Mouse (Mus musculus) ZHBTc4 (cell line): ENCODE measurements at regions not wholly inside any gene's neighbourhood (a gene's known extent, or its start where the extent isn't known, plus 50 kb on each side); places are given as distances from the start of the nearest gene placed in this dataset.

Experiments used
- DNase-seq: peaks from one replicate; pipeline ENCODE4 v3.0.0-alpha.2; 2011; ENCODE audit warnings: low read depth, low spot score

DNA sequence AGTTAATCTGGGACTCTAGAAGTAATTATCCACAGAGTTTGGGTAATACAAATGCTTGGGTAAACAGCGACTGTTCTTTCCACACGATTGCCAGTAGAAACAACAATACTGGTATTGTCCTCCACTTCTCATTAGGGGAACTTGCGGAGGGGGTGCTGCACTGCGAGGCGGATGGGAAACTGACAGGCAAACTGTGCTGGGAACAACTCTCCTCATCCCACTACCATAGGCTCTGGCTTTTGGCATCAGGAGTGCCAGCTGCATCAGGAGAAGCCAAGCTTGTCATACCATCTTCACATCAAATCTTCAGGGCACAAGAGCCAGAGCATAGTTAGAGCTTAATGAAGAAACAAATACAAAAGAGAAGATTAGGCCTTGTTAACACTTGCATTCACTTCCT, 349.2 kb upstream of the Tmem161b start:
- DNase-seq, result no peak

DNA sequence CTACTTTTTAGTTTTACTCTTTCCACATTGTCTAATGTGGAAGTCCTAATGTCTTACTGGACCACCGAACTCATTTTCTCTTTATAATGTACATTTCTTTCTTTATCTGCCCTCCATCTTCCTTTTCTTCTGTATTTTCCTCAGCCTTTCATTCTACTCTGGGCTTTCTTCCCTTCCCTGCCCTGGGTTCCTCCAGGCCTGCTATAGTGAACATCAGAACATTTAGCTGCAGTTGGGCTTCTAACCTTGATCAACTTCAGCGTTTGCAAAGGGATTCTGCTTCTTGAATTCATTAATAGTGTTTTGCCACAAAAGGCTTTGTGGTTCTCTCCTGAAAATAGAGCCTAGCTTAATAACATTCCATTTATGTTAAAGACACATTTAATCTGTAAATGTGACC, 342.5 kb upstream of the Tmem161b start:
- no peak for DNase-seq

DNA sequence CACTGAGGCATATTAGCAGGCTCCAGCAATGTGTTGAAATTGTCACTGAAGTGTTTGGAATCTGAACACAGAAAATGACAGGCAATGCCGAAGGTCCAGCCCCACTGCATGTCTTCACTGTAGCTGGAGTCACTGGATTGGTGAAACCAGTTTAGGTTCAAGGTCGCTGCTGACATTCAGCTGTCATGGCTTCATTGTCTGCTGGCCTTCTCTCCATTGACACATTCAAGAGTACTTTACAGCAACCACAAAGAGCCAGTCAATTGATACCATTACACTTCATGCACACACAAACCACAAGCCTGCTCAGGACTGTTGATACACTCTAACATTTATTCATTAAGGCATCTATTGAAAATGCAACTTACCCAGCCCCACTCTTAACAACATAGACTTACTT, 341.8 kb upstream of the Tmem161b start:
- peak; percentile 40 for DNase-seq

DNA sequence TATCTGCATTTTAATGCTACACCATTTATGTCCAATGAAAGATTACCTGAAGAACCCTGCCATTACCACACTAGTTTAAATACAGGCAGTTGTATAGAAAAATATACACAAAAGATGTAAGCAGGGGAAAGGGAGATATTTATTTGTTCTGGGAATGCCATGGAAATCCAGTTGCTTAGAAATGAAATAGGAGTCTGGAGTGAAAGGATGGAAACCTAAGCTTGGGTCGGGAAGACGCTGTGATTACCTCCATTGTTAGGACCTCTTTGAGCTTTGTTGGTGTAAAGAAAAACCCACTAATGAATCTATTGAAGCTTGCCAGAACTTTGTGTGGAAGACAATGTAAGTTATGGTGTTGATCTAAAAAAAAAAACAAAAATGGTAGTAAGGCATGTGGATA, 341.3 kb upstream of the Tmem161b start:
- DNase-seq, result no peak

DNA sequence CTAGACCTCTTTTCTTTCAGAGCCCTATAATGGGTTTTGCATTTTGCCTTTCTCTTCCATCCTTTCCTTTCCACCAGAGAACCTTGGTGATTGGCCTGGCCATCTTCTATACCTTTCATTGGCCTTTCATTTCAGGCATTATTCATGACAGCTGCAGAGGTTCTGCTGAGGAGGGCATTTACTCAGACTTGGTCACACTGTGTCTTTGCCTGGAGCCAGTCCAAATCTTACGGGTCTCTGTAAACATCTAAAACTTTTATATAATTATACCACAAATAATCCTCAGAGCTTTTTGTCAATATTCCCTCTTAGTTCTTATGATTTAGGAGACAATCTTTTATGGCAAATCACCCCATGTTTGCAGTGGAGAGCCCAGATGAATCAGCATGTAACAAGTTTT, 339.3 kb upstream of the Tmem161b start:
- no peak for DNase-seq

DNA sequence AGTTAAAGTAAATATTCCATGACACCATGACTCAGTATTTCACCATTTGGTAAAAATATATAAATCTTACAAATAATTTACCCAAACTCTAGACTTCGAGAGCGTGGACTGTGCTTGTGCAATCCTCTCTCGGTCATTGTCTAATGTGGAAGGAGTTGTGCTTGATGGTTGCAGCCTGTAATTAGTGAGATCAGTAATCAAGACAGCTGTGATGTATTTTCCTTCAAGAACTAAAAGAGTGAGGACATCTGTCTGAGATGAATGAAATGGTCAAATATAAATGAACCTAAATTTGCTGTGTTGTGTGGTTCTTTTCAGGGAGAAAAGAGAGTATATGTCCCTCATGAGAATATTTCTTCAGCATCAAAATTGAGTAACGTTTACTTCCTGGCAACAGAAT, 338.3 kb upstream of the Tmem161b start:
- DNase-seq, result no peak

DNA sequence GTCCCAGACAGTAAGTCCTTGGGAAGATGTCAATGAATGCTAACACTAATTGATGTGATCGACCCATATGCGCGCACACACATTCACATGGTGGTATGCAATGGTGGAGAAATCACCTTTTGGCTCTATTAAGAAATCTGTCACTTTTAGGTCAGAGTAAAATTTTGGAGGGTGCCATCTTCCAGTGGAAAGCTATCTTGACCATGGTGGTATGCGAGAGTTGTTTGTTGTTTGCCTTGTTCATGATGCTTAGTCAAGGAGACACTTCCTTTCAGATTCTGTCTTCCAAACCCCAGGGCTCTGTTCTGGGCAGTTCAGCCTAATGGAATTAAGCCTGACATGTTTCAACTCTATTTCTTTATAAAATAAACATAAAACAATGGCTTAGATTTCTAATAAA, 337.9 kb upstream of the Tmem161b start:
- no peak for DNase-seq

DNA sequence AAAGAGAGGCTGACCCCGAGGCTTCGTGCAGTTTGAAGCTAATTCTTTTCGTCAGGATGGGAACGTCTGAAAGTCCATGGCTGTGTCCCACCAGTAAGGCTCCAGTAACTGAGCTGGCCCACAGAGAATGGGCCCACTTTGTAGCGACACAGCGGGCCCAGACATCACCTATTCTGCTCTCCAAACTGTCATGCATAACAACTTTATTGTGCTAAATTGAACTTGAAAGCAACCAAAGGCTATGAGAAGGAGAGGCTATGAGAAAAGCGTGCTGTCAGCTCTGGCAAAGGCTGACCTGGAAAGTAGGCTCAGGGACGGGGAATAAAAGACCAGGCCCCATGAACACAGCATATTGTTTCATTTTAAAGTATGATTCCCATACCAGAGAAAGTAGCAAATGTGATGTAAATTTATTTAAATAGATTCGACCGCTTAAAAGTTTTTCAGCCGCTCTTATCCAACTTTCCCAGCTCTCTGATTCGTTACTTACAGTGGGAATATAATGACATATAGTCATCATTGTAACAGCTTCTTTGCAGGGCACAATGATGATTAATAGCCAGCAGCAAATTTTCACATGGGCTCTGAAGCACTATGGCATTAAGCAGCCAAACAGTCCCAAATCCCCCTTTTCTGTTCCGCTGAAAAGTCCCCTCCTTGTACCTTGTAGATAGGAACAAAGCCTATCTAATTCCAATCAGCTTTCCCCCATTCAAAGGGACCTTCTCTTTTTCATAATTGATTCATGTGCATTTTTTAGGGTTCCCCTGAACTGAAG, 337.1 kb upstream of the Tmem161b start:
- DNase-seq, result no peak

DNA sequence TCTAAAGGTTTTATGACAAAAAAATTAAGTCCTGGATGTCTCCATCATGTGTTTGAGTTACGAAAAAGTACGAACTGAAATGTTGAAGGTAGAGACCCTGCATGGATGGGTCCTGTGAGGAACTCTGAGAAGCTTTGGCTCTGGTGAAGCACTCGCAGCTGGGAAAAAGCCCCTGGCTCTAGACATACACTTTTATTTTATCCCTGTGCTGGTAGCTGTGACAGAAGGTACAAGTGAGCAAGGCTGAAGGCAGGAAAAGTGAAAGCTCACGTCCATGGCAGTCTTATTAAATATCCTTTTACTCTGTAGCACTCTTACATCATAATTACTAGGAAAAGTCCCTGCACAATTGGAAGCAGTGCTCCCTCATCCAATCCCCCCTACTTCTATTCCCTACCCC, 336.4 kb upstream of the Tmem161b start:
- no peak for DNase-seq

DNA sequence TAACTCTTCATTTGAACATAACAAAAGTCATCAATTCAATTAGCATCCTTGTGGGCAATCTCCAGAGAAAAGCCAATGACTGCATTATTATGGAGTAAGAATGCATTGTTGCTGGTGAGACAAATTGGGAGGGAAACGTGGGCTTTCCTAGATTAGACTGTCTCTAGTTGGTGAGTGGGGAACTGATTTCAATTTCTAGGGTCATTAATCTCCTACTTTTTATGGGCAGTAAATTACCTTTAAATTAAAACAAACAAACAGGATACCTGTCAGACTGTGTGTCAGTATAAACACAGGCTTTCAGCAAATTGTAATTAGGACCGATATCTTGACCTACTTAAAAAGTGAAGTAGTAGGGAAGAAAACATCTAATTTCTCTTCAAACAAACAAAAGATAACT, 307.4 kb upstream of the Tmem161b start:
- DNase-seq, result no peak

DNA sequence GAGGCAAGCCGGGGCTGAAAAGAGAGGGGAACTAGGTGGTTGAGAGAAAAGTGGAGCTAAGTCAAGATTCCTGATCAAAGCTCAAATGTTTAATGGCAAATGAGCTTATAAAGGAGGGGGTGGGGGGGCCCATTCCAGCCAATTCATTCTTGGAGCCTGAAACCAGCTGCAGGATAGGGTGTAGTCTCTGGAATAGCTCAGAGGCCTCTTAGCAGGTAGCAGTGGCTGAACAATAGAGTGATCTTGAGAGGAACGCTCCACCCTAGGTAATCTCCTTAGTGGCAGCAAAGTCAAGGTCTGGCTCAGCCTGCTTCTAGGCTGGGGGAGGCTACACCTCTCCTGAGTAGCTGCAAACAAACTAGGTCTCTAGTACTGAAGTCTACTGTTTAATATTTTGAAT, 289.3 kb upstream of the Tmem161b start:
- peak; percentile 78 for DNase-seq

DNA sequence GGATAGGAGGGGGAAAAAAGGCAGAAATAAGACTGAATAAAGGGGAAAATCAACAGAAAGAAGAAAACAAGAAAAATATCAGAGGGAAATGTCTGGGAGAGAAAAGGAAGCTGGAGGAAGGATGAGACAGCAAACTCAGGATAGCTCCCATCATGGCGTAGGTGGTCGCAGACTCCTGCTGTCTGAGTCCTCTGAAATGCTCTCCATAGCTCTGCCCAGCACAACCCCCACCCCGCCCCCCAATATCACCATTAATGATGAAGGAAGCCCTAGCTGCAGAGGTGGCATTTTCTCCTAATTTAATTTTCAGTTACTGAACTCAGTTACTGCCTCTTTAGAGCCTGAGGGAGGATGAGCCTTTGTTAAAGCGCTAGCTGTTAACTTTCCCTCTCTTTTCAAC, 275.6 kb upstream of the Tmem161b start:
- no peak for DNase-seq

DNA sequence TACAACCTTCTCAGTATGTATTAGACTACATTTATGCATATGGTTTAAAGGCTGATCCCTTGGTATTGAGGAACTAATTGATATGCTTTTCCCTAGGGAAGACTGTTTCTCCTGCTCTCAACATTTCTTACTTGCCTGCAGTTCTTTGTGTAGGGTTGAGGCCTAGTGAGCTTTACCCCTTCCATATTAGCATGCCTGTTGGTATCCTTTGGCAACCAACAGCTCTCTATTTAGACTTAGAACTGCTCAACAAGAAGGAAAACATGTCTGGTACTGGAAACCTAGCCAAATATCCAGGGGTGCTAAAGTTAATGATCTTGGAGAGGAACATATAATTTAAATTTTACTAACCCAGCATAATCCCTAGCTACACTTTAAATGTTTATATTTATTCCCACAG, 270.9 kb upstream of the Tmem161b start:
- no peak for DNase-seq

DNA sequence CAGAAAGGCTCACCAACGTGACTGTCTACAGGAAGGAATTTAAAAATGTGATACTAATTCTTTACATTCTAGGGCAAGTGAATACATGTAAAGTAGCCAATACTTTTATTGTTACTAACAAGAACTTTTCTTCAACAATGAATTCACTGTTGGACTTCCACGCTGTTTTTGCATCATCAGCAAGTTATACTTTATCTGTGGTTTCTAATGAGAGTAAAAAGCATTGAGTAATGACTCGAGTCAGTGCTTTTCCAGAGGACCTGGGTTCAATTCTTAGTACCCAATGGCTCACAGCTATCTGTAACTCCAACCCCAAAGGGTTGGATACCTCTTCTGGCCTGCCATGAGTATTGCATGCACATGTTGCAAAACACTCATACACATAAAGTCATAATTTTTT, 270.3 kb upstream of the Tmem161b start:
- no peak for DNase-seq

DNA sequence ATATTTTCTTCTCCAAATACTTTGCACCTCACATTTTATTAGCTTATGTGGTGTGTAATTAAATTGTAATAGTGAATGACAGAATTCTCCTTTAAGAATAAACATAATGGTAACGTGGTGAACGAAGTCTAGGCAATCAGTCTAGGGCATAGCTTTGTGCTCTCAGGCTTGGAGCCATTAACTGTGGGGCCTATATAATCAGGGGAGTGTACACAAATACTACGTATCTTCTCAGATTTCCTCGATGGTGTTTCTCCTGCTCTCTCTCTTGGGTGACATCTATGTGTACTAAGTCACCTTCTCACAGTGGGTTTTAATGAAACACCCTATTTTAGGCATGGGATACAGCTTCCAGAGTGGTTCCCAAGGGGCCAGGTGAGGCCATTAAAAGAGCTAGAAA, 269.7 kb upstream of the Tmem161b start:
- no peak for DNase-seq

DNA sequence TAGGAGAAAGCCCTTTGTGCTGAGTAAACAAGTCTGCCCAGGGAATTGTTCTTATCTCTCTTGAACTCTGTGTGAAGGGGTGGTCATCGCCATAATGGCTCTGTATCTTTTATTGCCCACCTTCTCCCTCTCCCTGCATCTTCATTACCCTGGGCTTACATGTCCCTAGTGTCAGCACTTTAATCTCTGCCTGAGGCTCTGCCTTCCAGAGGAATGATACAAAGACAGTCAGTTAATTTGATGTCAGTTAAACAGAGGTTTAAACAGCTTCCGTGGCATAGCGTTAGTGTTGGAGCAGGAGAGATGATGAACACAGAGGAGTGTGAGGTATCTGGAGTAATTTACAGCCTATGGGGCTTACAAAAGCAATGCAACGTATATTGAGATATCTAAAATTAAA, 269.2 kb upstream of the Tmem161b start:
- no peak for DNase-seq

DNA sequence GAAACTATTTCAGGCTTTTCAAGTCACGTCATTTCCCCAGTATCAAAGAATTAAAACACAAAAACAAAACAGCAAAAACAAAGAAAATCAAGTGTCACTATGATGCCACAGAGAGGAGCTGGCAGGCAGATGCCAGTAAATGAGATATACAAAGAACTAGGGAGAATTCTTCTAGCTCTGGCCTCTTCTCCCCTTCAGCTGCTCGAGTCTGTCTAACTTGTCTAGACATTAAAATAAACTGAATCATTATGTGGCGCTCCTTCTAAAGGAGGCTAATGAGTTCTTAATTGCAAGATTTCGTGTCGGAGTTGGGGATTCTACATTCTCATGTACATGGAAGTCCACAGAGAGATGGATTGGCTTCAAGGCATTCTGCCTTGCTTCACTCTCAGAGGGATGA, 266.4 kb upstream of the Tmem161b start:
- no peak for DNase-seq

DNA sequence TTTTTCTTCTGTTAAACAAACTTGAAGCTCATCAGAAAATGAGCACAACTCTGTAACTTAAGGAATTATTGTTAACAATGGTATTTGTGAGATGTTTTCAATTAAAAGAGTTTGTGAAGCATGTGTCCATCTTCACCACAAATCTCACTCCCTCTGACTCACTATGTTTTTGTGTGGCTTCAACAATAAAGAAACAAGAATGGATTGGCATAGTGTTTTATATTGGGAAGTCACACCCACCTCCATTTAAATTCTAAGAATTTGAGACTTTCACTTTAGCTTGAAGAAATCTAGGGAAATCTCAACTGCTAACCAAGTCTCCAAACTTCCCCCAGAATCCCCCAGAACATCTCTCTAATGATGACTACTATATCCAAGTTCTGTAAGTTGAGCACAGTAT, 243.6 kb upstream of the Tmem161b start:
- DNase-seq, result no peak

DNA sequence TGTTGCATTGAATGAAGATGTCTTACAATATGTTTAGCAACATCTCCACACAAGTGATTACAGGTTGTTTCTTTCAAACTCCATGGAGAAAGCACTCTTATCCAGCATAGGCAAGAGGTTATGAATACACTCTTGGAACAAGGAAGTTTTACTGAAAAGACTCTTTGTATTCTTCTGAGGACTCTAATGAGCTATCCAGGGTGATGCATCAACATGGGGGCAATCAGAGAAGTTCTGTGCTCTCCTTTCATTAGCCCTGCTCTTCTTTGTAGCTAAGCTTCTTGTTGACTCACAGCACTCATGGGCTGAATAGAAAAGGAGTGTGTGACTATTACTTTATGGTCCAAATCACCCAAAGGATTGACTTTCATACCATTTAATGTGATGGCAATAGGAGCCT, 242.6 kb upstream of the Tmem161b start:
- DNase-seq, result no peak

DNA sequence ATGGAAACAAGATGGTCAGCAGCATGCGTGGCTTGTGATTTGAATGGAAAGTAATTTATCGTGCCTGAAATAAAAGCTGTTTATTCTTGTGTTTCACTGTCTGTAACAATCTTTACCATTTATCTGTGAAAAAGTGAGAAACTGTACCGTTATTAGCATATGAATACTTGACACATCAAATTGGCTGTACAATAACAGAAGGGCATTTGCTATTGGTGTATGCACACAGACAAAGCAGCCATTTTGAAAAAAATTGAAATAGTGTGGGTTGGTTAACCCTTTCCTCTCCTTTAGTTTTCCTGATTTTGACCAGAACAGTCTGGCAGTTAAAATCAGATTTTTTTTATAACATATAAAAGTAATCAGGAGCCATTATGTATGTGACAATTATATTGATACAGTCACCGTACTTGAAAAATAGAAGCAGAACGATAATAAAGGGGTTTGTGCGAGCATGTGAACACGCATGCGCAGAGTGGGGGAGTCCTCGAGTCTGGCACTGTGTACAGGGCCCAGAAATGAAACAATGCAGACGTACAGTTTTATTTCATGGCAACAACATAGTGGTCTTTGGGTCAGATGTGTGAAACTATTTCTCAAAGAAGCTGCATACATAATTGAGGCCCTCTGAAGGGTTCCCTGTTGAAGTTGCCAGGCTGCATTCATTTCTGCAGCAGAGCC, 237.3 kb upstream of the Tmem161b start:
- DNase-seq, result no peak

DNA sequence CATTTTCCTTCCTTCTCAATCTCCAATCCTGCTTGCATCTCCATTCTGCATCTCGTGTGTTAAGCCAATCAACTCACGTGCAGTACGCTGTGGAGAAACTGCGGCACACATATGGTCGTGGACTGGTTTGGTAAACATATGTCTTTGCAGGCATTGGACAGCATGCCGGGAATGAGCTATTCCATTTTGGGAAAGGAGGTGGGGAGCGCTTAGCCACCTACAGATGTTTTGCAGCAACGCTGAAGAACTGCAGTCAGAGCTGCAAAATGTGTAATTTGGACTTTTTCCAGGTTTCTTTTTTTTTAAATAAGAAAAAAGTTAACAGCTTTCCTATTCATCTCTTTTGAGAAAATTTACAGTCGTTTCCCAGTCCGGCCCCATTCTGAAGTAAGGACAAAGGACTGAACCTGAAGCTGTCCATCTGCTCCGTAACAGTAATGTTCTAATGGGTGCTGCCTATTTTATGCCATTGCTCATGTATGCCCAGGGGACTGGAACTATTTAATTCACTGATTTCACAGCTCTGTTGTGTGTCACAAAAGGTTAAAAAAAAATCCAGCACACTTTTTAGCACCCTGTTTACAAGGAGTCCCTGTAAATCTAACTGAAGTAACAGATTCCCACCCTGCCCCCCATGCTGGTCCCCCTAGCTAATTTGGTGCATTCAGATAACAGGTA, 234.2 kb upstream of the Tmem161b start:
- DNase-seq, result no peak

DNA sequence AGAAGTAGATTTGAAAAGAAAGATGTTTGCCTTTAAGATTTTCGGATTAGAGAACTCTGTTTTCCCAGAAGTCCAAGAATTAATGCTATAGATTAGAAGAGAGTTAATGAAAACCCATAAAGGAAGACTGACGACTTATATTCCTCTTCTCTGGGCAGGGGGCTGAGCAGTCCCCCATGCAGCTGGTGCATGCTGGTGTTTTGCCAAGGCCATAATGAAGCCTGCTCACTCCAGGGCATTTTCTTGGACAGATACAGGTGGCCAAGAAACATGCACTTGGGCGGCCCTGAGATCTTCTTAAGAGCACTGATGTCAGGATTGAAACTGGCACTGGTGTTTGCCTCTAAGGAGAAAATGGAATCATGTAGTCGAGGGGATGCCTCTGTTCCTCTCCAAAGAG, 233.6 kb upstream of the Tmem161b start:
- no peak for DNase-seq
